Mouse (Mus musculus) kidney, adult 2 months (tissue): Measurements from ENCODE around the gene Kifc3. TPM values are rescaled to one million over a fixed set of nuclear protein-coding genes. Genes with fewer than 3 reads are reported as not detected.
"Not testable (repeated sequence)": the region's sequence is repeated elsewhere in the genome, so short reads cannot be mapped to it uniquely, and the experiment has no call there.

Source experiments
- DNase-seq: peaks from one replicate; pipeline ENCODE4 v3.0.0; 2021
- H3K27ac ChIP-seq: fragments of 200-500 bp; 2 replicates; pipeline ENCODE4 v1.5.1; 2012; ENCODE audit warnings: low read depth, low read length, control low read depth, inconsistent platforms; ENCODE audit not compliant: insufficient read depth
- H3K27me3 ChIP-seq: fragments of 200-500 bp; replicated peaks from 2 replicates; pipeline ENCODE4 v1.6.1; 2012; ENCODE audit warnings: mild to moderate bottlenecking, moderate library complexity, low read length, inconsistent platforms; ENCODE audit not compliant: control insufficient read depth, insufficient read depth
- H3K36me3 ChIP-seq: fragments of 200-500 bp; 2 replicates; pipeline ENCODE4 v1.6.1; 2012; ENCODE audit warnings: mild to moderate bottlenecking, moderate library complexity, low read length, inconsistent platforms; ENCODE audit not compliant: control insufficient read depth, insufficient read depth
- H3K4me1 ChIP-seq: fragments of 200-500 bp; 2 replicates; pipeline ENCODE4 v1.6.1; 2011; ENCODE audit warnings: low read length; ENCODE audit not compliant: control insufficient read depth, insufficient read depth
- H3K4me3 ChIP-seq: fragments of 200-500 bp; 2 replicates; pipeline ENCODE4 v1.5.1; 2011; ENCODE audit warnings: mild to moderate bottlenecking, low read depth, low read length, control low read depth; ENCODE audit not compliant: insufficient read depth
- CTCF ChIP-seq: fragments of 200-500 bp; conservative IDR thresholded peaks from 2 replicates; pipeline ENCODE4 v1.5.1; 2011; ENCODE audit warnings: low read depth, mild to moderate bottlenecking, control low read depth, low read length, moderate library complexity, mixed read lengths; ENCODE audit not compliant: insufficient read depth, insufficient read length
- POLR2A ChIP-seq: fragments of 200-500 bp; IDR thresholded peaks from one replicate; pipeline ENCODE4 v1.6.1; 2011; ENCODE audit warnings: low read depth, low read length, control low read depth
- WGBS: fragments of 180-500 bp; shearing (Covaris S2); methylation state at CpG from one replicate; pipeline ENCODE4 v1.1.7; 2018; 5-methylcytosine and 5-hydroxymethylcytosine counted together
- polyA plus RNA-seq: library from polyadenylated mRNA; depleted of rRNA; stranded (reverse); fragments of >200 nt; gene quantifications from 2 replicates; pipeline ENCODE4 v1.2.3, GENCODE M21; 2012

Gene Kifc3
- polyA plus RNA-seq, 1 experiment, result 92.3 TPM

- peak; percentile 93 for DNase-seq
- no peaks in the 10 kb centered on the region for H3K27me3 ChIP-seq
- peak overlapping the region; percentile 84 for H3K27ac ChIP-seq
- H3K36me3 ChIP-seq, result no peaks in the 10 kb centered on the region
- H3K4me1 ChIP-seq, result peaks cover 23% of the 10 kb centered on the region
- WGBS, result 37% methylated on average over 5 of the region's 5 CpGs
- TF ChIP-seq POLR2A (no peak), CTCF (no peak)
- no peak overlapping the region for H3K4me3 ChIP-seq
Observed at GRCm38 (mm10) chr8:95167726-95168125, 34.9 kb downstream of the Kifc3 start.

DNA sequence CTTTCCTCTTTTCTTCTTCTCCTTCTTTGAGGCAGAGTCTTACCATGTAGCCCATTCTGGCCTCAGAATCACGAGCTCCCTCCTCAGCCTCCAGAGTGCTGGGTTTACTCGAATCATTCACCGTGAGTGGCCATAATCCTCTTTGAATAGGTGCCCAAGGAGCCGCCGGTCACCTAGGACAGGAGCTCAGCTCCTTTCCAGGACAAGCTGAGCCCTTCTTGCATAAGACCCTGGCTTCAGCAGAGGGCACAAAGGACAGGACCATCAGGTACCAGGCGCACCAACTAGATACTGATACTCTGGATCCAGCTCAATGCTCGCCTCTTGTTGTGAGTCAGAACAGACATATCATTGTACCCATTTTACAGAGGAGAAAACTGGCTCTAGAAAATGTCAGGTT lies 36.2 kb downstream of the Kifc3 start:
- WGBS, result 63% methylated on average over 7 of the region's 7 CpGs
- TF ChIP-seq POLR2A (no peak), CTCF (no peak)

GRCm38 (mm10) chr8:95165923-95166322 lies 36.7 kb downstream of the Kifc3 start:
- H3K4me3 ChIP-seq, result no peak overlapping the region
- H3K36me3 ChIP-seq, result no peaks in the 10 kb centered on the region
- H3K27ac ChIP-seq, result peak overlapping the region; percentile 44
- H3K27me3 ChIP-seq, result no peaks in the 10 kb centered on the region
- WGBS, result 50% methylated on average over 11 of the region's 11 CpGs
- peak; percentile 90 for DNase-seq
- H3K4me1 ChIP-seq, result peaks cover 19% of the 10 kb centered on the region
- TF ChIP-seq CTCF, result no peak
- no peak for TF ChIP-seq POLR2A

More for the DNA sequence above, 36.2 kb downstream of the Kifc3 start:
- Histone ChIP-seq H3K4me1 (peaks cover 19% of the 10 kb centered on the region), H3K27ac (peak overlapping the region; percentile 44), H3K4me3 (no peak overlapping the region), H3K36me3 (no peaks in the 10 kb centered on the region), H3K27me3 (no peaks in the 10 kb centered on the region)
- peak; percentile 58 for DNase-seq

GRCm38 (mm10) chr8:95164469-95164868 lies 38.1 kb downstream of the Kifc3 start:
- TF ChIP-seq POLR2A, result no peak
- Histone ChIP-seq H3K27ac (no peak overlapping the region), H3K4me1 (peaks cover 22% of the 10 kb centered on the region), H3K36me3 (no peaks in the 10 kb centered on the region), H3K27me3 (no peaks in the 10 kb centered on the region), H3K4me3 (no peak overlapping the region)
- WGBS, result 62% methylated on average over 7 of the region's 7 CpGs
- no peak for DNase-seq

DNA sequence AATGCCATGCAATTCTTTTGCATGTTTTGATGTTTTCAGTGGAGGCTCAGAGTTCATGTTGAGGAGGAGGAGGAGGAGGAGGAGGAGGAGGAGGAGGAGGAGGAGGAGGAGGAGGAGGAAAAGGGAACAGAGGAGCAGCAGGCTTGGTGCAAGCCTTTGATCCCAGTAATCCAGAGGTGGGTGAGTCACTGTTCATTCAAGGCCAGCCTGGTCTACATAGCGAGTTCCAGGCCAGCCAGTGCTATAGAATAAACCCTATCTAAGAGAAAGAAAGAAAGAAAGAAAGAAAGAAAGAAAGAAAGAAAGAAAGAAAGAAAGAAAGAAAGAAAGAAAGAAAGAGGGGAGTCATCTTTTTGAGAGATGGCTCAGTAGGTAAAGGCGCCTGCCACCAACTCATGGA lies 38.6 kb downstream of the Kifc3 start:
- not testable (repeated sequence) for H3K4me3 ChIP-seq

DNA sequence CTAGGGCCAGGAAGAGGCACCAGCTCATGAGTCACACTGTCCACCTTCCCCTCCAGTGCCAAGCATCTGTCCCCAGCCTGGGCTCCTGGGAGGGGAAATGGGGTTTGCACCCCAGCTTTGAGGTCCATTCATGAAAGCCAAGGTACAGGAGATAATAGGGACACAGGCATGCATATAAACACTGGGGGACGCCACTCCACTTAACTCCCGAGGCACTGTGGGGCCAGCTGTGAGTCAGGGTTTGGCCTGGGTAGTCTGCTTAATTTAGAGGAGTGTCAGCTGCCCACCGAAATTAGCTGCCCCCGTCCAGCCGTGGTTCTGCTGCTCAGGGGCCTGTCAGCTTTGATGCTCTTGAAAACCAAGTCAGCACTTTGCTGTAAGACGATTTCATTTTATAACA lies 39.8 kb downstream of the Kifc3 start:
- Histone ChIP-seq H3K27ac (no peak overlapping the region), H3K36me3 (no peaks in the 10 kb centered on the region), H3K4me1 (peaks cover 32% of the 10 kb centered on the region), H3K4me3 (no peak overlapping the region), H3K27me3 (no peaks in the 10 kb centered on the region)
- no peak for DNase-seq
- WGBS, result 64% methylated on average over 6 of the region's 6 CpGs
- TF ChIP-seq CTCF (no peak), POLR2A (no peak)

More for the DNA sequence above, 38.6 kb downstream of the Kifc3 start:
- not testable (repeated sequence) for DNase-seq, H3K36me3 ChIP-seq, H3K27me3 ChIP-seq, H3K27ac ChIP-seq
- WGBS, result 96% methylated on average over 2 of the region's 2 CpGs
- peaks cover 26% of the 10 kb centered on the region for H3K4me1 ChIP-seq

DNA sequence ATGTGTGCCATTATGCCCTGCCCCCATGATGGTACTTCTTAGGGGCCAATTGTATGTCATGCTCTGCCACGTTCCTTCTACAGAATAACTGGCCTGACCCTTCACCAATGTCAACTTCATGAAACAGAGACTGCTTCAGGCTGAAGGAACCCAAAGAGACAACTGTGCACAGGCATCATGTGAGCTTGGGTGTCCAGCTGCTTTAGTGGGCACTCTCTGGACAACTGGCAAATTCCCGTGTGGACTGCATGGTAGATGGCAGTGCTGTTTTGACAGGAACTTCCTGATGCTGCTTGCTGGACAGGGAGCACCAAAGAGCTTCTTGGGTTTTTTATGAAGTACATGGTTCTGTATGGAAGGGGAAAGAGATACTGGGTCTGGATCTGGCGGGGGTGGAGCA lies 43.3 kb downstream of the Kifc3 start:
- DNase-seq, result no peak
- Histone ChIP-seq H3K36me3 (no peaks in the 10 kb centered on the region), H3K27ac (no peak overlapping the region), H3K27me3 (no peaks in the 10 kb centered on the region), H3K4me1 (peaks cover 28% of the 10 kb centered on the region), H3K4me3 (no peak overlapping the region)
- TF ChIP-seq CTCF (no peak), POLR2A (no peak)
- 85% methylated on average over 3 of the region's 3 CpGs for WGBS

DNA sequence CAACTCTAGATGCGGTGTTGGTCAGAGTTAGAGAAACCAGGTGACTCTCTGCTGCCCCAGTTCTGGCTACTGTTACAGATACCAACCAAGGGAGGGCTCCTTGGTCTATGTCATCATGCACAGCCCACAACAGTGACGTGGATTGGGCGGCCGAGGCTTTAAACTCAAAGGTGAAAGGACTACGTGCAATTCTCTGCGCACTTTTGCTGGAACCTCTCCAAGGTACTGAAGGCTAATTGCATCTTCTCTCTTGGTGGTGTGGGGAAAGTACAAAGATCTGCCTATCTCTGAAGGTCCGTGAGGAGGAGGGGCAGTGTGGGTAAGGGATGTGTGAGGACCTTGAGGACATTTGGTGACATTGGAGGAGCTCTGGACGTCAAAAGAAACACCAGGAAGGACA lies 44.0 kb downstream of the Kifc3 start:
- TF ChIP-seq POLR2A (no peak), CTCF (no peak)
- WGBS, result 59% methylated on average over 8 of the region's 8 CpGs

More for the DNA sequence above, 44.0 kb downstream of the Kifc3 start:
- H3K27ac ChIP-seq, result no peak overlapping the region
- no peak overlapping the region for H3K4me3 ChIP-seq
- H3K36me3 ChIP-seq, result no peaks in the 10 kb centered on the region
- peaks cover 33% of the 10 kb centered on the region for H3K4me1 ChIP-seq
- no peaks in the 10 kb centered on the region for H3K27me3 ChIP-seq
- peak; percentile 87 for DNase-seq
